Mouse (Mus musculus): ENCODE measurements at regions not wholly inside any gene's neighbourhood (a gene's known extent, or its start where the extent isn't known, plus 50 kb on each side); places are given as distances from the start of the nearest gene placed in this dataset.

- DNase-seq (ENCODE audit: low spot score), result no peak
Measured at GRCm38 (mm10) chr8:77774551-77775335, 50.5 kb upstream of the Ednra start.

GRCm38 (mm10) chr8:77775526-77775925 lies 51.3 kb upstream of the Ednra start:
- DNase-seq (ENCODE audit: low spot score), result no peak

- DNase-seq (ENCODE audit: low spot score), result no peak
Measured at GRCm38 (mm10) chr8:77777597-77777996, 53.3 kb upstream of the Ednra start.

GRCm38 (mm10) chr8:77785676-77786255 lies 61.5 kb upstream of the Ednra start:
- DNase-seq (ENCODE audit: low spot score), result no peak

GRCm38 (mm10) chr8:77794911-77795310 lies 70.6 kb upstream of the Ednra start:
- DNase-seq (ENCODE audit: low spot score), result no peak

- DNase-seq (ENCODE audit: low spot score), result no peak
Measured at GRCm38 (mm10) chr8:77803147-77803903, 79.1 kb upstream of the Ednra start.

GRCm38 (mm10) chr8:77804536-77804935 lies 80.3 kb upstream of the Ednra start:
- no peak for DNase-seq (ENCODE audit: low spot score)

- DNase-seq (ENCODE audit: low spot score), result no peak
Measured at GRCm38 (mm10) chr8:77804956-77805355, 80.7 kb upstream of the Ednra start.

- DNase-seq (ENCODE audit: low spot score), result no peak
Measured at GRCm38 (mm10) chr8:77805657-77806056, 81.4 kb upstream of the Ednra start.

- no peak for DNase-seq (ENCODE audit: low spot score)
Measured at GRCm38 (mm10) chr8:77814796-77815647, 90.8 kb upstream of the Ednra start.

- no peak for DNase-seq (ENCODE audit: low spot score)
Measured at GRCm38 (mm10) chr8:77815648-77815971, 91.3 kb upstream of the Ednra start.

- no peak for DNase-seq (ENCODE audit: low spot score)
Measured at GRCm38 (mm10) chr8:77816217-77816616, 92.0 kb upstream of the Ednra start.

- no peak for DNase-seq (ENCODE audit: low spot score)
Measured at GRCm38 (mm10) chr8:77825786-77826185, 101.5 kb upstream of the Ednra start.

- no peak for DNase-seq (ENCODE audit: low spot score)
Measured at GRCm38 (mm10) chr8:77826255-77826654, 102.0 kb upstream of the Ednra start.

- DNase-seq (ENCODE audit: low spot score), result no peak
Measured at GRCm38 (mm10) chr8:77828079-77828478, 103.8 kb upstream of the Ednra start.

- DNase-seq (ENCODE audit: low spot score), result no peak
Measured at GRCm38 (mm10) chr8:77829126-77829748, 105.0 kb upstream of the Ednra start.

- no peak for DNase-seq (ENCODE audit: low spot score)
Measured at GRCm38 (mm10) chr8:77829764-77830163, 105.5 kb upstream of the Ednra start.

GRCm38 (mm10) chr8:77834283-77834682 lies 110.0 kb upstream of the Ednra start:
- no peak for DNase-seq (ENCODE audit: low spot score)

- no peak for DNase-seq (ENCODE audit: low spot score)
Measured at GRCm38 (mm10) chr8:77836902-77837489, 112.7 kb upstream of the Ednra start.

- DNase-seq (ENCODE audit: low spot score), result peak; percentile 11
Measured at GRCm38 (mm10) chr8:77842392-77843139, 118.3 kb upstream of the Ednra start.

- no peak for DNase-seq (ENCODE audit: low spot score)
Measured at GRCm38 (mm10) chr8:77843229-77843628, 119.0 kb upstream of the Ednra start.
